Mouse (Mus musculus): ENCODE measurements at regions not wholly inside any gene's neighbourhood (a gene's known extent, or its start where the extent isn't known, plus 50 kb on each side); places are given as distances from the start of the nearest gene placed in this dataset.
A peak's percentile ranks its signal among the peaks of the same experiment; 100 is the strongest.

DNA sequence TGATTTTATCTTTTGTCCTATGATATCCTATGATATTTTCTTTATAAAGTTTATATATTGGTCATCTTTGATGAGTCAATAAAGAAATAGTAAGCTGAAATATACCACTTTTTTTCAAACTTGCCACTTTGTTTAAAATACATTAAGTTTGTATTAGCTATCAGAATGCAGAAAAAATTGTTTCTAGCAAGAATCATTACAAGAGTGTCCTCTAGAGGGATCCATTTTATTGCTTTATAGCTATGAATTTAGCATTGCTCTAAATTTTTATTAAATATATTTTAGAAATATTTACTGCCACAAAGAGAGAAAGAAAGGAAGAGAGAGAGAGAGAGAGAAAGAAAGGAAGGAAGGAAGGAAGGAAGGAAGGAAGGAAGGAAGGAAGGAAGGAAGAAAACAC, 348.0 kb downstream of the Plod2 start:
- no peaks in the 10 kb centered on the region for H3K4me1 ChIP-seq (ENCODE audit: insufficient read depth, low read length)
- no peaks in the 10 kb centered on the region for H3K36me3 ChIP-seq (ENCODE audit: insufficient read depth, low read length)
- no peak for ATAC-seq
- H3K27ac ChIP-seq, result no peak overlapping the region
- H3K4me2 ChIP-seq (ENCODE audit: low read depth, low read length), result no peak overlapping the region
- H3K9me3 ChIP-seq (ENCODE audit: low read length), result no peaks in the 10 kb centered on the region
- no peaks in the 10 kb centered on the region for H3K27me3 ChIP-seq (ENCODE audit: insufficient read depth, low read length)
- no peak overlapping the region for H3K9ac ChIP-seq (replicated peaks; ENCODE audit: low read length)
- TF ChIP-seq CTCF (IDR thresholded peaks at IDR 0.05; ENCODE audit: low read depth), result 0 out of 2 replicates have a peak, but pooled peaks have one; percentile 10
- peak; percentile 48 for DNase-seq (ENCODE audit: low spot score)
- H3K4me3 ChIP-seq (ENCODE audit: low read length), result no peak overlapping the region

DNA sequence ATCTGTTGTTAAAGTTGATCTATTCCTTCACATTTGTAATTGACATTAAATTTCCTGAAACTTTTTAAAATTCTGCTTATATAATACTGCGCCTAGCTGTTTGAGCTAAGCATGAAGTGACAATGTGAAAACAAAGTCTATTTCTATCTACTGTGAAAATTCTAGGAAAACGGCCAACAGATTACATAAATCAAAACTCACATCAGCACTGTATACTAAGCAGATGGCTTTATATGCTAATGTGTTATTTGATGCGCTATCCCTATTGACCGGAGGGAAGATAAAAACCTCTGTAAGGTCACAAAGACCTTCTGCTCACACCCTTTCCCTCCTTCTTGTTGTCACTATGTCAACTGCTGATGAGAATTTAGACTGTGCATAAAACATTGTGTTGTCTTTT, 357.7 kb downstream of the Plod2 start:
- Histone ChIP-seq H3K4me1 (ENCODE audit: insufficient read depth, low read length) (no peaks in the 10 kb centered on the region), H3K36me3 (ENCODE audit: insufficient read depth, low read length) (no peaks in the 10 kb centered on the region), H3K9me3 (ENCODE audit: low read length) (no peaks in the 10 kb centered on the region), H3K4me3 (ENCODE audit: low read length) (no peak overlapping the region), H3K9ac (replicated peaks; ENCODE audit: low read length) (no peak overlapping the region), H3K27ac (no peak overlapping the region), H3K4me2 (ENCODE audit: low read depth, low read length) (no peak overlapping the region), H3K27me3 (ENCODE audit: insufficient read depth, low read length) (no peaks in the 10 kb centered on the region)
- no peak for ATAC-seq
- DNase-seq (ENCODE audit: low spot score), result peak; percentile 33
- TF ChIP-seq CTCF (IDR thresholded peaks at IDR 0.05; ENCODE audit: low read depth), result no peak
- 51% methylated on average over 4 of the region's 4 CpGs for WGBS

DNA sequence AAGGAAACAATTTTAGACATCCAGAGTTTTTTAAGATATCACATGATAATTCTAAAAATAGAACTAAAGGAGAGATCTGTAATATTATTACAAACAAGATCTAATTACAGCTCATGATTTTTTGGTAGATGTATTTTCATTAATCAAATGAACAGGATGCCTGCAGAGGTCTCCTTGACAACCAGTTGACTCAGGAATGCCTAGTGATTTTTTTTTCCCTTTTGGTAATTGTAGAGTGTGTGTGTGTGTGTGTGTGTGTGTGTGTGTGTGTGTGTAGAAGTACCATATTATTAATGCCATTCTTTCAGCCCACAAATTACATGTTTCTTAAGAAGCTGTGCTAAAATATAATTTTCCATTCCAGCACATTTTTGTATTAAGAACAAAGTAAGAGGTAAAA, 365.1 kb downstream of the Plod2 start:
- no peak overlapping the region for H3K27ac ChIP-seq
- H3K9ac ChIP-seq (replicated peaks; ENCODE audit: low read length), result no peak overlapping the region
- H3K27me3 ChIP-seq (ENCODE audit: insufficient read depth, low read length), result no peaks in the 10 kb centered on the region
- DNase-seq (ENCODE audit: low spot score), result peak; percentile 3
- no peak overlapping the region for H3K4me3 ChIP-seq (ENCODE audit: low read length)
- no peaks in the 10 kb centered on the region for H3K4me1 ChIP-seq (ENCODE audit: insufficient read depth, low read length)
- ATAC-seq, result no peak
- H3K4me2 ChIP-seq (ENCODE audit: low read depth, low read length), result no peak overlapping the region
- no peaks in the 10 kb centered on the region for H3K9me3 ChIP-seq (ENCODE audit: low read length)
- H3K36me3 ChIP-seq (ENCODE audit: insufficient read depth, low read length), result no peaks in the 10 kb centered on the region
- TF ChIP-seq CTCF (IDR thresholded peaks at IDR 0.05; ENCODE audit: low read depth), result no peak

DNA sequence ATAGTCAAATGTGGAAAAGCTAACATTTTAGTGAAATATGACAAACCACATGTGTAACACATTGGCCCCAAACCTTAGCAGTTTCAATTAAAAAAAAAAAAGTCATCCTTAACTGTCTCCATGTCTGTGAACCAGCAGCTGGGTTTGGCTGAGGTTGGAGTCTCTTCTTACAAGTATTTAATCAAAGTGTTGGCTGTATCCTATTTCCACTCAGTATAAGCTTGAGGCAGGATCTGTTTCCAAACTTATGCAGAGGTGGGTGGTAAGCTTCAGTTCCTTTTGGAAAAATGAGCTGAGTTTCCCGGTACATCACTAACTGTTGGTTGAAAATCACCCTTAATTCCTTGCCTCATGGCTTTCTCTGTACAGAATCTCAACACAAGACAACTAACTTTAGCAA, 377.4 kb downstream of the Plod2 start:
- H3K27ac ChIP-seq, result no peak overlapping the region
- no peaks in the 10 kb centered on the region for H3K27me3 ChIP-seq (ENCODE audit: insufficient read depth, low read length)
- no peak for TF ChIP-seq CTCF (IDR thresholded peaks at IDR 0.05; ENCODE audit: low read depth)
- H3K36me3 ChIP-seq (ENCODE audit: insufficient read depth, low read length), result no peaks in the 10 kb centered on the region
- H3K9me3 ChIP-seq (ENCODE audit: low read length), result no peaks in the 10 kb centered on the region
- no peaks in the 10 kb centered on the region for H3K4me1 ChIP-seq (ENCODE audit: insufficient read depth, low read length)
- no peak overlapping the region for H3K4me2 ChIP-seq (ENCODE audit: low read depth, low read length)
- ATAC-seq (no peak), DNase-seq (ENCODE audit: low spot score) (no peak)
- H3K4me3 ChIP-seq (ENCODE audit: low read length), result no peak overlapping the region
- no peak overlapping the region for H3K9ac ChIP-seq (replicated peaks; ENCODE audit: low read length)
- WGBS, result 90% methylated on average over 1 of the region's 1 CpGs

DNA sequence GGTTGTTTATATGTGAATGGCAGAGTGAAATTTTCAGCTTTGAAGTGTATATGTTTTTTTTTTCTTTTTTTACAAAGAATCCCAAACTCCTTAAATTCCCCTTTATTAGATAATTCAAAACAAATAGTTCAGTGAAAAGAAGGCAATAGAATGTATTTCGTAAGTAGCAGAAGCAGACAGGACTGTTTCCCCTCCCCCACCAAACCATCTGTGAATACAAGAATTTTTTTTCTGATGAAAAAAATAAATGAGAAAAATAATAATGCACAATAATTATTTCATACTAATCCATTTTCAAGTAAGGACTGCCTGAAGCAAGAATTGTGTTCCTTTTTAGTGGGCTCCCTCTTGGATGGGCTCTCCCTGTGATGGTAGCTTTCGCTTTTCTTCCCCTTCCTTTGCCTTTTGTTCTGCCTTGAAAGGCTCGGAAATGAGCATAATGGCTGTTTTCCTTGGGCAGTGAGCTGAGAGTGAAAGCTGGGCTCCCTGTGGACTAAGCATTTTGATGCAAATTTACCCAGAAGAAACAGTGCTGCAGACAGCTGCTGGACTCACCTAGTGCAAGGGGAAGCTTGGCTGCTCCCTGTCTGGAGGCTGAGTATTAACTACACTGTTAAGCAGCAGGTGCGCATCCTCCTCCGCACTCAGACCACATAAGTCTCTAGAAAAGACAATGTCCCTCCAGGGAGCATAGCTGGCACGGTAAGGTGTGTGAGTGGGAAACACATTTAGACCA, 388.4 kb downstream of the Plod2 start:
- peak; percentile 84 for DNase-seq (ENCODE audit: low spot score)
- WGBS, result 9% methylated on average over 6 of the region's 6 CpGs
- Histone ChIP-seq H3K9ac (replicated peaks; ENCODE audit: low read length) (peak overlapping the region; percentile 25; the same call in 1 of the 2 replicates), H3K36me3 (ENCODE audit: insufficient read depth, low read length) (no peaks in the 10 kb centered on the region), H3K4me2 (ENCODE audit: low read depth, low read length) (peak overlapping the region; percentile 48), H3K27ac (peak overlapping the region; percentile 68), H3K4me1 (ENCODE audit: insufficient read depth, low read length) (no peaks in the 10 kb centered on the region), H3K4me3 (ENCODE audit: low read length) (peak overlapping the region; percentile 16), H3K27me3 (ENCODE audit: insufficient read depth, low read length) (no peaks in the 10 kb centered on the region), H3K9me3 (ENCODE audit: low read length) (peaks cover 6% of the 10 kb centered on the region)
- no peak for TF ChIP-seq CTCF (IDR thresholded peaks at IDR 0.05; ENCODE audit: low read depth)
- peak; percentile 97 for ATAC-seq

DNA sequence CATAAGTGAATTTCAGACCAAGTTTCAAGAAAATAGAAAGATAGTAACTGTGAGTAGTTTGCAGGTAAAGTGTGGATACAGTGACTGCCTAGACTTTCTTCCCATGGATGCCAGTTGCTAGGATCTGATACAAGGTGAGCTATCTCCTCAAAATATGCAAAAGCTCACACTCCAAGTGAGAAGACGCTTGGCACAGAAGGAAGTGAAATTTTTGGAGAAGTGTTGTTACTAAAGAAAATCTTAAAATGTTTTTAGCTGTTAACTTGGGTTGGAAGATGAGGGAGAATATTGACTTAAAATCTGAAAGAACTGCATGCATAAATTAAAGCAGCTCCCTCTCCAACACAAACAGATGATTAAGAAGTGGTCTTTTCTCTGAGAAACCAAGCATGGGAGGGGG, 395.8 kb downstream of the Plod2 start:
- ATAC-seq (no peak), DNase-seq (ENCODE audit: low spot score) (no peak)
- Histone ChIP-seq H3K9ac (replicated peaks; ENCODE audit: low read length) (no peak overlapping the region), H3K36me3 (ENCODE audit: insufficient read depth, low read length) (no peaks in the 10 kb centered on the region), H3K27me3 (ENCODE audit: insufficient read depth, low read length) (no peaks in the 10 kb centered on the region), H3K27ac (no peak overlapping the region), H3K4me3 (ENCODE audit: low read length) (no peak overlapping the region), H3K9me3 (ENCODE audit: low read length) (peaks cover 10% of the 10 kb centered on the region), H3K4me1 (ENCODE audit: insufficient read depth, low read length) (no peaks in the 10 kb centered on the region), H3K4me2 (ENCODE audit: low read depth, low read length) (no peak overlapping the region)
- TF ChIP-seq CTCF (IDR thresholded peaks at IDR 0.05; ENCODE audit: low read depth), result no peak
- WGBS, result 84% methylated on average over 1 of the region's 1 CpGs

DNA sequence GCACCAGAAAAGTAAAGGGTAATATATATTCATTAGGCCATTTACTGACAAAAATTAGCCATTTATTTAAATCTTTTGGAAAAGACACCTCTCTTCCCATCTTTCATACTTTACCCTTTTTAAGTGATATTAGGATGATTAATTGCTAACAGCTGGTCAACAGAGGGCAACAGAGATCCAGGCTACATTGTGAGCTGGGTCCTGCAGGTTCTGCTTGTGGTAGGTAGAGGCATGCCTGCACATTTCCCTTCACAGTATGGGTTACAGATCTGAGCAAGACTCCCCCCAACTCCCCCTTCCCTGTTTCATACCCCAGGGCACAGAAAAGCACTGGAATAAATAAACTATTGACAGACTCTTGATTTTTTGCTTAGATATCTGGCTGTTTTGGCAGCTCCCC, 408.1 kb downstream of the Plod2 start:
- DNase-seq (ENCODE audit: low spot score), result peak; percentile 37

More for the DNA sequence above, 408.1 kb downstream of the Plod2 start:
- H3K36me3 ChIP-seq (ENCODE audit: insufficient read depth, low read length), result no peaks in the 10 kb centered on the region
- no peaks in the 10 kb centered on the region for H3K27me3 ChIP-seq (ENCODE audit: insufficient read depth, low read length)
- H3K9me3 ChIP-seq (ENCODE audit: low read length), result no peaks in the 10 kb centered on the region
- ATAC-seq, result no peak
- no peak overlapping the region for H3K9ac ChIP-seq (replicated peaks; ENCODE audit: low read length)
- no peaks in the 10 kb centered on the region for H3K4me1 ChIP-seq (ENCODE audit: insufficient read depth, low read length)
- no peak overlapping the region for H3K4me2 ChIP-seq (ENCODE audit: low read depth, low read length)
- H3K4me3 ChIP-seq (ENCODE audit: low read length), result no peak overlapping the region
- no peak overlapping the region for H3K27ac ChIP-seq
- peak; percentile 65 for TF ChIP-seq CTCF (IDR thresholded peaks at IDR 0.05; ENCODE audit: low read depth)

All from hindbrain, postnatal 0 days (tissue).